Mouse (Mus musculus) liver, adult (tissue): ENCODE results near the gene Mcl1.
A peak's percentile ranks its signal among the peaks of the same experiment; 100 is the strongest.

Source experiments
- GATA4 ChIP-seq: IDR thresholded peaks from 2 replicates; pipeline ENCODE4 v1.6.1; 2014; ENCODE audit warnings: mild to moderate bottlenecking, low read length; ENCODE audit not compliant: insufficient replicate concordance

The Mcl1 gene

GRCm38 (mm10) chr3:95672861-95673706 is 14.5 kb downstream of the Mcl1 start:
- no peak for TF ChIP-seq GATA4

DNA sequence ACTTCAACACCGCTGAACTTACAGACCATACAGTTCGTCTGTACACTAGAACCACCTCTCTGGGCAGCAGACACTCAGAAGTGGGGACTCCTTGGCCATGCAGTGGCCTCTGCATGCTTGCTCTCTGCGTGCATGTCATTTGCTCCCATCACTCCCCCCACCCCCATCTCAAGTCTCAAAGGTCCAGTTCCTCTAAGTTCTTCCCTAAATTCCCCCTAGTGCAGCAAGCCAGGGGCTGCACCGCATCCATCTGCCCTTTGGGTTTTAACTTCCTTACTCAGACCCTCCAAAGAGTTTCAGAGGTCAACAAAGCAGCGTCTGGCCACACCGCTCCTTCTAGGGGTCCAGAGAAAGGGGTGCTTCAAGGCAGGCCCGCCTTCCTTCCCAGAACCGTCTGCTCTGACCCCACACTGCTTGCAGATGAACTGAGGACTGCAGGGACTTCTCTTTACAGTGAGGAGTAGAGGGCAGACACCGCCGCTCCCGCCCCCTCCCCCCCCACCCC is 15.2 kb downstream of the Mcl1 start:
- TF ChIP-seq GATA4: no peak

GRCm38 (mm10) chr3:95674236-95674635 is 15.6 kb downstream of the Mcl1 start:
- peak; percentile 45; the same call in 1 of the 2 replicates for TF ChIP-seq GATA4

DNA sequence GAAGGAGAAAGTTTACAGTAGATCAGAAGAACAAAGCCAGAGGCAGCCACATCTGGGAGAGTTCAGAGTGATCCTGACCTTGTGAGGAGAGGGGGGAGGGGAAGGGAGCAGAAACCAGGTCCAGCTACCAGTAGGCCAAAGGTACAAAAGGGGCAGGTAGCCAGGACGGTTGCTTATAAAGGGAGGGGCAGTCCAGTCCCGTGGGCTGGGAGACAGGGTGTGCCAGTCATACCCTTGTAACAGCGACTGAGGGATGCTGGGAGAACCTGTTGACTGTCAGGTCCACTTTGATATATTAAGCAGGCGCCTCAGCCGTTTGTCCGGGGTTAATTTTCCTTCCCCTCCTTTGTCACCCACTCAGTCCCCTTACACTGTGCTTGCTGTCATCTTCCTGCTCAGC is 16.2 kb downstream of the Mcl1 start:
- no peak for TF ChIP-seq GATA4

DNA sequence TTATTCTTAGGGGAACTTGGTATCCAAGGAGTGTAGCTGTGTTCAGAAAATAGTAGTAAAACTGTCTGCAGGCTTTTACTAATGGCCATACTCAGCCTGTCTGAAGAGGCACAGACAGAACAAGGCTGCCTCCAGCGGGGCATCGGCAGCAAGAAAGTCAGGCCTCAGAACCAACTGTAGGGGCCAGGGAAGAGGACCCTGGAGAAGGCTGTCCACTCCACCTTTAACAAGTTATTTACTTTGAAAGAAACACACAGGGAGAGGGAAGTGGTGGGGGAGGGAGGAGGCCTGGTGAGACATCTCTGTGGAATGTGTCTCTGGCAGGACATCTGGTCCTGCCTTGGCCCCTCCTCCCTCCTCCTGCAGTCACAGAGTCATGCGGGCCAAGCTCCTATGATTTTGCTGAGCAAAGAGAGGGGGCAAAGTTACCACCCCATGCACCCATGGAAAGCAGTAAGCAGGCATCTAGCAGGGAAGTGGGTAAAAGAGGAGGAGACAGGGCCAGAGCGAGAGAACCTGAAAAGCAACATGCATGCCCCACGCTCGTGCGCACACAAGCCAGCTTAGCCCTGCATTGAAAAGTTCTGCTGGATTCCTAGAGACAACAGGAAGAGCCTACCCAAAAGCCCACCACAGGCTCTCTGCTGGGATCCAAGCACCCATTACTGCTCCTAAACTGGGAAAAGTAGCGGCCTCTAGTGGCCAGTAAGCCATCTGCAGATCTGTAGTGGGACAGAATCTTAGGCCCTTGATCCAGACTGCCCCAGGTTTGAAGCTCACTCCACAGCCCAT is 16.9 kb downstream of the Mcl1 start:
- no peak for TF ChIP-seq GATA4

- TF ChIP-seq GATA4: no peak
Observed at GRCm38 (mm10) chr3:95676745-95677419, 18.3 kb downstream of the Mcl1 start.

DNA sequence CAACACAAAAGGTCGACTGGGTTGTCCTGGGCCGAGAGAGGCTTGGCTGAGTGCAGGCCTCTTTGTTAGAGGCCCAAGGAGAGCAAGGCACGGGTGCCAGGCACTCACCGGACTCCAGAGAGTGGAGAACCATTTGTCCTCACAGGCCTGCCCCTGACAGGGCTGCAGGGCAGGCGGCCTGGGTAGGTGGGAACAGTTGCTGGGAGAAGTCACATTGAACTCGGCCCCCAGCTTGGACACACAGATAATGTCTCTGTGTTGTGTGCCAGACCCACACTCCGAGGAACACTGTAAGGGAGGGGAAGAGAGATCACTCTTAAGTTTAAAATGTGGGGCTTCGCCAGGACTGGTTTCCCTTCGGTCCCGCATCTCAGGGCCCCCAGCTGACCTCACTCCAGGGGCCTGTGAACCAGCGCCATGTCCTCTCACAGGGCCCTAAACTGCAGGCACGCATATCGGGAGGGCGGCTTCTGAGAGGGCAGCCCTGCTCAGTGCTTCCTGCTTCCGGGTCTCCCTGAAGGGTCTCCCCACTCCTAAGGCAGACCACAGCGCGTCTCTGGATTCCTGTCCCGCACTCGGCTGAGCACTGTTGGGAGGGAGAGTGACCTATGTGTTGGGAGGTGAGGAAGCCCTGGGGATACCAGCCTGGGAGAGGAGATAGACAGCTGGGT is 19.0 kb downstream of the Mcl1 start:
- no peak for TF ChIP-seq GATA4

DNA sequence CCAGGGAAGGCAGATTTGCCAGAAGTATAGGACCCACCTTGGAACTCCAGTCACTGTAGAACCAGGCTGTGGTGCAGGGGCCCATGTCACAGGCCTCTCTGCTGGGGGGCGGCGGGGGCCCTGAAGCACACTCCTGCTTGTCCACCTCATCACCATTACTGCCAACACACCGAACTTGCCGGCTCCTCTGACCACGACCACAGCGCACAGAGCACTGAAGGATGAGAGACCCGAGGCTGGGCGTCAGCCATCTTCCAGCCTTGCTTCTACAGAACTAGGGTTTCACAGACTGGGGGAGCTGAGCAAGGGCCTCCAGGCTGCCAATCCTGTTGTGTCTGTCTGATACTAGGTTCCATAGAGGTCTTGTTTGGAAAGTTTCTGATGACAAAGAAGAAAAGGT is 21.0 kb downstream of the Mcl1 start:
- TF ChIP-seq GATA4: no peak

- TF ChIP-seq GATA4: no peak
Observed at GRCm38 (mm10) chr3:95680673-95681072, 22.1 kb downstream of the Mcl1 start.

GRCm38 (mm10) chr3:95681365-95681764 is 22.8 kb downstream of the Mcl1 start:
- TF ChIP-seq GATA4: no peak

DNA sequence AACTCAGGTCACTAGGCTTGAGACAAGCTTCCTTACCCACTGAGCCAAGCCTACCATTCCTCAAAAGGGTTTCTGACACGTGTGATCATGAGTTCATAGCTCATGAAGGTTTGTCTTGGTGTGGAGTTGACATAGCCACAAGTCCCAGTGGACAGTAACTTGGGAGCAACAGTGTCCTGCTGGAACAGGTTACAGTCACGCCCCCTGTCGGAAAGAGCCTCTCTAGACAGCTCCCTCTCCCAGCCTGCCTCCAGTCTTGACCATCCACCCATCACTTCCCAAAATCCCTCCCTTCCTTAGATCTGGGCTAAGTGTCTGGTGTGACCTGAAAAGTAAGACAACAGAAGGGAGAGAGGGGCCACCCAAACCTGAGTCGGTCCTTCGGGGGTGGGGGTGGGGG is 24.3 kb downstream of the Mcl1 start:
- no peak for TF ChIP-seq GATA4

DNA sequence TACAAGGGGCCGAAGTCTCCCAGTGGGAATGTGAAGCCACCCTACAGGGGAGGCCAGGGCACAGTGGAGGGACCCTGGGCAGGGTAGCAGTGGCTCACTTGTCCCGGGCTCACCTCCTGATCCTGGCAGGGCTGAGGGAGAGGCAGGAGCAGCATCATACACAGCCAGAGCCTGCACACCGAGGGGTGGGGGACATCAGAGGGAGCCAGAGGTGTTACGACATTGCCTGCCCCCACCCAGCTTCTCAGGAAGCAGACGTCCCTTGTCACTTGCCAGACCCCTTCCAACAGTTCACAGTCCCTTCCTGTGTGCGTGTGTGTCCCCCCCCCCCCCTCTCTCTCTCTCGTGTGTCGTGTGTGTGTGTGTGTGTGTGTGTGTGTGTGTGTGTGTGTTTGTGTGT is 26.3 kb downstream of the Mcl1 start:
- no peak for TF ChIP-seq GATA4

- no peak for TF ChIP-seq GATA4
Observed at GRCm38 (mm10) chr3:95685301-95685700, 26.7 kb downstream of the Mcl1 start.

- TF ChIP-seq GATA4: no peak
Observed at GRCm38 (mm10) chr3:95685701-95686100, 27.1 kb downstream of the Mcl1 start.
